Mouse (Mus musculus): ENCODE results near the gene Mpig6b.
A peak's percentile ranks its signal among the peaks of the same experiment; 100 is the strongest.

Gene Mpig6b

DNA sequence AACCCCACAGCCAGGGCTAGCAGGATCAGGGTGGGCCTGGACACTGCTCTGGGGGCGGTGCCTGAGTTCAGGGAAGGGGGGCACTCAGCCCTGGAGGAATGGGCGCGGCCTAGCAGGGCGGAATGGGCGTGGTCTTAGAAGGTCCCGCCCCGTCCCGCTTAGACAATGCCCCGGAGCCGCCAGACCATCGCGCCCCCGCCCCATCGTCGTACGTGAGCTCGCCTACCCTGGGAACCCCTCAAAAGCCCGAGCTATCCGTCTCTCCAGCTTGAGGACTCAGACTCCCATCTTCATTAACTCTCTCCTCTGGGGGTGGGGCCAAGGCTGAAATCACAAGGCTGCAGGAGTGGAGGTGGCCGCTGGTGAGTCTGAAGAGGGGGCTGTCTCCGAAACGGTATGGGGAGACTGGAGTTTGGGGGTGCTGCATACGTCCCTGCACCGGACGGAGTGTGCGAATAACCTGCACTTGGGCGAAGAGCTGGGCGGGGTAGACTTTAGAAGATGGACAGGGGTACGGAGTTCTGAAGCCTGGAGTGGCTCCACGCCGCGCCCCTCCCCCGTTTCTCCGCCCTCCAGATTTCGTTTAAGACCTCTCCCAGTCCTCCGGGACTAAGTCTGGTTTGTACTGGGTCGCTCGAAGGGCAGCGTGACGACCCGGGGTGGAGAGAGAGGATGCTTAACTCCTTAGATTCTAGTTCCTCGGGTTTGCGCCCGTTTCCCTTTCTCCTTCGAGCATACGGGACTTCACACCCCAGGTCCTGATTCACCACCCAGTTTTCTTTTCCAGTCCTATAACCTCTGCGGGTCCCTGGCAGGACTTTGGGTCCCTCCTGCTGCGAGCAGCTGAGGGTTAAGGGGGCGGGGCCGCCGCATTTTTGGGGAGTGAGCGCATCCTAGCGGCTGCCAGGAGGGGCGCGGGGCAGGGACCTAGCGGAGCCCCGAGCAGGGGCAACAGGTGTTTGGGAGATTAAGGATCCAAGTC, 6.8 kb downstream of the Mpig6b start, which contains the start of gene Ddah2:
Gene Ddah2, plus strand, starts transcription at position 125 of the 982 bp plus-strand sequence.
- DNase-seq, result peak; percentile 93

DNA sequence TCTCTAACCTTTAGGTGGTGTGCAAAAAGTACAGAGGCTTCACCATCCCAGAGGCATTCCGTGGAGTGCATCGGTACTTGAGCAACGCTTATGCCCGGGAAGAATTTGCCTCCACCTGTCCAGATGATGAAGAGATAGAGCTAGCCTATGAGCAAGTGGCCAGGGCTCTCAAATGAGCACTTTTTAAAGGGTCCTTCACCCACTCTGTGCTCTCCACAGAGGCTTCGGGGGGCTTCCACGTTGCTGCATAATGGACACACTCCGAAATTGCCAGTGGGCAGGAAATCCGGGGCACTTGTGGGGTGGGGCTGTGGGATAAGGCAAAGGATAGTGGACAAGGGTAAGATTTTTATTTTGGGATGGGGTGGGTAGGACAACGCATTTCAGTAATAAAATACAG, 7.7 kb downstream of the Mpig6b start:
- no peak for DNase-seq

GRCm38 (mm10) chr17:35057090-35057489, 8.9 kb downstream of the Mpig6b start:
- DNase-seq, result no peak

- DNase-seq, result no peak
These were observed 10.1 kb downstream of the Mpig6b start for GRCm38 (mm10) chr17:35055691-35056495.

DNA sequence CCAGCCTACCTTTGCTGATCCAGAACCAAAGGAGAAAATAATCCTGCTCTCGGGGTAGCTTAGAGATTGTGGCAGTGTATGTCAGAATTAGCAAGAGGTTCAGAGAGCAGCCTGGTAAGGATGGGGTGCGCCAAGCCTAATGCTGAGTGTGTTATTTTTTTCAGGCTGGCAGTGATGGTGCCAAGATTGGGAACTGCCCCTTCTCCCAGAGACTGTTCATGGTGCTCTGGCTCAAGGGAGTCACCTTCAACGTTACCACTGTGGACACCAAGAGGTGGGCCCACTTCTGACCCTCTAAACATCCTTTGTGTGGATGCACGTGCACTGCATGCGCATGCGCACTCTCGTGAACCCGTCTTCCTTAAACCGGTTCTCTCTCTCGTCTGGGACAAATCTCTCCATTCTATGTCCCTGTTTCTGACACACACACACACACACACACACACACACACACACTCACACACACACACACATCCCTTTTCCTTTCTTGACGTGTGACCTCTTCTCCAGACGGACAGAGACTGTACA, 13.6 kb downstream of the Mpig6b start:
- no peak for DNase-seq

DNA sequence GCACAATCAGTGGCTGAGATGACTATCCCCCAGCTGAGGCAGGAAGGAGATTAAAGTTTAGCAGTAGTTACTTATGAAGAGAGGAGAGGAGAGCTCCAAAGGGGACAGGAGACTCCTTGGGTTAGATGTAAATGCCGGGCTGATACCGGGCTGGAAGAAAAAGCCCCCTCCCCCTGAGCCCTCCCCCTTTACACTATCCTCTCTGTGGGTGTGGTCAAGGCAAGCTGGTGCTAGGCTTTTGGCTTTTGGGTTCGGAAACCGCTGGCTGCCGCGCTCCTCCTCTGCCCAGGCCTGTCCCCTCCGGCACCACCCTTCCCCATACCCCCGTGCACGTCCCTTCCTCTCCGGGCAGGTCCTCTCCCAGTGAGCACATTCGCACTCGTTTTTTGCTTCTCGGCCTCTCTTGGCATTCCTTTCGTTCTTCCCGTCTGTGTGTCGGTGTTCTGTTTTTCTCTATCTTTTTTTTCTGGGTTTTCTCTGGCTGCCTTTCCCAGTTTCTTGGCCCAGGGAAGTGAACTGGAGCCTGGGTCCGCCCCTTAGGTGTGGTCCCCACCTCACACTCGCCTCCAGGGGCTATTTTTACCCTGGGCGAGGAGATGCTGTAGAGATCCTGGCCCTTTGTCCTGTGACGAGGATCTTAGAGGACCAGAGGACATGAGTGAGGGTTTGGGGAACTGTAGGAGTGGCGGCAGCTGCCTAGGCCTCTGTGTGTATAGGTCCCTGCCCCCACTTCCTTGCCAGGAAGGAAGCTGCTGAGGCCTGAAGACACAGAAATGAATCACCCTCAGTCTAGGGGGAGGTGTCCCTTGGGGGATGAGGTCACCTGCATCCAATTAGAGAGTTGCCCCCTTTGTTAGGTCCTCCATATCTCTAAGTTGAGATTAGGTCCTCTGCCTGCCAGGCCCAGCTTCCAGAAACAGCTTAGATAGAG, 14.6 kb downstream of the Mpig6b start:
- DNase-seq, result peak; percentile 77

GRCm38 (mm10) chr17:35050126-35050750, 15.7 kb downstream of the Mpig6b start:
- peak; percentile 86 for DNase-seq

- DNase-seq, result peak; percentile 76
These were observed 16.4 kb downstream of the Mpig6b start, which contains the start of gene Clic1 for GRCm38 (mm10) chr17:35049561-35050016. Clic1 (plus strand) TSS chr17:35049966.

DNA sequence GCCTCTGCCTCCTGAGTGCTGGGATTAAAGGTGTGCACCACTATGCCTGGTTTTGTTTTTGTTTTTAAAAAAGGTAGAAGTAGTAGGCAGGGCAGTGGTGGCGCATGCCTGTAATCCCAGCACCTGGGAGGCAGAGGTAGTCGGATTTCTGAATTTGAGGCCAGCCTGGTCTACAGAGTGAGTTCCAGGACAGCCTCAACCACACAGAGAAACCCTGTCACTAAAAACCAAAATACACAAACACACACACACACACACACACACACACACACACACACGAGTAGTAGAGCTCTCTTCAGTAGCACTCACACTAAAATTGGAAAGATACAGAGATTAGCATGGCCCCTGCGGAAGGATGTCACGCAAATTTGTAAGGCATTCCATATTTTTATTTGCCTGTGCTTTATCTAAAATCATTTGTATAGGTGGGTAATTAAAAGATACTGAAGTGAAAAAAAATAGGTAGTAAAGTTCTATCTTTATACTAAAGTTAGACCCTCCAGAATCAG, 17.0 kb downstream of the Mpig6b start:
- peak; percentile 36 for DNase-seq

- DNase-seq, result peak; percentile 54
These were observed 17.6 kb downstream of the Mpig6b start for GRCm38 (mm10) chr17:35048149-35048931.

DNA sequence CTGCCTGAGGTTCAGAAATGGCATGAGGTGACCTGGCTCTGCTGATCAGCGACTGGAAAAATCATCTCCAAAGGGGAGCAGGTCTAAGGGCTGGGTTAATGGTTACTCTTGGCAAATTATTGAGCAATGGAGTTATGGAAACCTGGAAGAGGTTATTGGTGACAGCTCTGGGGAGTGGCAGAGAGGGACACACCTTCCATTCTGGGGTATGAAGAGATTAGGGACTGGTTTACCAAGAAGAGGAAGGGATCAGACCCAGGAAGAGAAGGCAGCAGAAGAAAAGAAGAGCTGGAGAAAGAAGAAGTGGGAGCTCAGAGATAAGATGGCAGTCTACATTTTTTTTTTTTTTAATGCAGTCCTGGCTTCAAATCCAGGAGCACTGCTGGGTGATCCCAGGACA, 18.3 kb downstream of the Mpig6b start:
- DNase-seq, result peak; percentile 27

DNA sequence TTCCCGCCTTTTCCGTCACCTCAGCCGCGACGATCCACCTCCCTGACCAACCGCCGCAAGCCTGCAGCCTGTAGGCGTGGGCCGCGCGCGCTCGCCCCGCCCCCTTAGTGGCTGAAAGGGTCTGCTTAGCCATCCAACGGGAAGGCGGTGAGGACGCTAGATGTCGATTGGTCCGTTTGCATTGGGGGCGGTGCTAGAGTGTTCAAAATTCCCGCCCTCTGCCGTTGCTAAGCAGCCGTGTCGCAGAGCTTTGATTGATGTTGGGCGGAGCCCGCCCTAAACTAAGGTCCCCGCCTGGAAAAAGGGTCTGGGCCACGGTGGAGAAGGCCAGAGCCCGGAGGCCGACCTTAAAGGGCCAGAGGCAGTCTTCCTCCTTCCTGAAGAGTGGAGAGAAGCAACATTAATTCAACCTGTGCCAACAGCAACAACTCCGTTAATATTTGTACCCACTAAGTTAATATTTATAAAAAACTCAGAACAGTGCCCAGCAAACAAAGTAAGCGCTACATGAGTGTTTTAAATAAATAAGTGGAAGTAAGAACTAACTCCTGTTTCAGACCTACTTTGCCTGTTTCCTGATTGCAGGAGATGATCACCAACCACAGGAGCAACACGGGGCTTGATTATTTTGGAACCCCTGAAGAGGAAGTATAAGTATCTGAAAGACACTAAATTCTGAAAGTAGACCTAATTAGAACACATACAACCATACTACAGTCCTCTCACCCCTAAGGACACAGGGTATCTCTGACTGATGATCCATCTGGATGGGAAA, 19.1 kb downstream of the Mpig6b start, which contains the start of gene Msh5:
Gene Msh5, minus strand, starts transcription at position 65 of the 775 bp plus-strand sequence.
- peak; percentile 98 for DNase-seq

DNA sequence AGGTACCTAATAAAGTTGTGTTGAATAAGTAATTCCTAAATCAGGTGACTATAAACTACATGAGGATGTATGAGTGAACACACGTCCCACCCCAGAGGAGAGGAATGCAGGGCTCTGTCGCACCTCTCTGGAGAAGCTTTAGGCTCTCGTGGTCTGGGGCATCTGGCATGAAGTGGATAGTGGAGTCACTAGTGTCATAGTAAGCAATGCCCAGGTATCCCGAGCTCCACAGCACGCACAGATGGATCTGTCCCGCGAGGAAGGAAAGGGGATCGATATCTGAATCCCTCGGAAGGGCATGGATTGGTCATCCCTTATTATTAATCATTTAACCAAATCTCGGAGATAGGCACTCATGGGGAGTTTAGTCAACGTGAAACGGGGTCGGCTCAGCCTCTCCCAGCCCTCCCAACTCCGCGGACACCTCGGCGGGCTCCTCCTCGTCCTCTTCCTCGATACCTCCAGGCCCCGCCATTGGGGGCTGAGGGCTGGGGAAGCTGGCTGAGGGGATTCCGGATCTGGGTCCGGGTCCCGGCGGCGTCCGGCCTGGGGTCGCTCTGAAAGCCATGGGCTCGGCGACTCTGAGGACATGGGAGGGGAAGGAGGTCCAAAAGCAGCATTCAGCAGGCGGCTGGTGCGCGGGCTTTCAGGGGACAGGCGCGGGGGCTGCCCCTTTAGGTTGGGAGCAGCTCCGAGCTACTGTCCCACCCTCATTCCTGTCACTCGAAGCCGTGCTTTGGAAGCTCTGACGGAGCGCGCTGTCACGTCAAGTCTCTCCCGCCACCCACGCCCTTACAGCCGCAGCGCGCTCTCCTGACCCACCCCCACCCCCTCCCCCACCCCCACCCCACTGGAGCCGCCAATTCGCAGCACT, 19.9 kb downstream of the Mpig6b start:
- no peak for DNase-seq

- DNase-seq, result no peak
These were observed 20.8 kb downstream of the Mpig6b start for GRCm38 (mm10) chr17:35044904-35045806.

GRCm38 (mm10) chr17:35043794-35044193, 22.2 kb downstream of the Mpig6b start:
- no peak for DNase-seq

DNA sequence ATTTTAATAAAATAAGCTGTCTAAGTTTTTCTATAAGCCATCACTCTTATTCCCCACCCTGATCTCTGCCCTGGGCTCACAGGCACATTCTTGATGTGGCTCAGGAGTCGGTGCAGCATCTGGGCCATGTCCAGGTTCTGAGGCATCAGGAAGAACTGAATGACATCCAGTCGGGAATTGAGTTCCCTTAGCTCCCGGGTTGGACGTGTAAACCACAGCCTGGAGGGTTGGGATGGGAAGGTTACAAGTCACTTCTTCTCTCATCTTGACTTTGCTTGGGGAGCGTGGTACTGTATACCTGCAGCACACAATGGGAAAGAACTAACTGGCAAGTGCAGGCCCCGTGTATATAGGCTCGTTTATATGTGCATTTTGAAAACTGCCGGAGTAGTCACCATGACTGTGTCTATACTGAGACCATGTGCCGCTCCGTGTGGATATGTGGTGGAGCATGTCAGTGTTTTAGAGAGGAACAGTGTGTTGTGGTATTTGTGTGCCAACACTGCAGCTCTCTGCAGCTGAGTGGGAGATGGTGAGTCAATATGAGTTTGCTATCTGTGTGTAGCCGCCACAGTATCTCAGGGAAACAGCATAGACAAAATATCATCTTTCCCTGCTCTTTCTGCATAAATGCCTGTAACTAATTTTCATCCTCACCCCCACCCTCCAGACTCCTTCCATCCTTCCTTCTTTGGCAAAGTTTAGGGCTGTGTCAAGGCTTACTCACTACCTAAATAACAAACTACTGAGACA, 26.7 kb downstream of the Mpig6b start:
- no peak for DNase-seq

DNA sequence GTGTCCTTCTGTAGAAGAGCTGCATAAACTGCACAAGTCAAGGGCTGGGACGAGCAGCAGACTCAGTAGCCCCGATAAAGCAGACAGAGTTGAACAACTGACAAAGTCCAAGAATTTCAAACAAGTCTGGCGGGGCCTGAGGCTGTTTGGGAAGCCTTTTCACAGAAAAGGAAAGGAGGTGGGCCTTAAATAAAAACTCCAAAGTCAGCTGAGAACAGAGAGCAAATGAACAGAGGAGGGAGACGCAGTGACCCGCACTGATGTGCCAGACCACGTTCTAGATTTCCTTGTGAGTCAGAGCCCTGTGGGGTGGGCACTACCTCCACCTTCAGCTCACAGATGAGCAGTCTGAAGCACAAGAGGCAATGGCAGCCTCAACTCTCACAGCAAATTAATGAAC, 31.1 kb downstream of the Mpig6b start:
- no peak for DNase-seq

Data from thymus, postnatal 25 days (tissue).